Mouse (Mus musculus) embryonic fibroblast, embryonic 13.5 days (primary cell): Measurements from ENCODE around the gene 4922502D21Rik.

Experiments used
- CTCF ChIP-seq: IDR thresholded peaks from 2 replicates; pipeline ENCODE4 v1.5.1; 2011; ENCODE audit warnings: mild to moderate bottlenecking, control low read depth, low read length, moderate library complexity, borderline replicate concordance; ENCODE audit not compliant: insufficient read depth
- POLR2A ChIP-seq: IDR thresholded peaks from 2 replicates; pipeline ENCODE4 v1.6.1; 2011; ENCODE audit warnings: low read depth, mild to moderate bottlenecking, control low read depth, low read length, moderate library complexity

GRCm38 (mm10) chr6:129288708-129289107, 42.9 kb downstream of the 4922502D21Rik start:
- no peak for TF ChIP-seq CTCF
- no peak for TF ChIP-seq POLR2A
